Mouse (Mus musculus) left cerebral cortex, adult 9 months (tissue): ENCODE results near the gene Mphosph9.

Source experiments
- DNase-seq, 2 experiments: peaks; one replicate each; pipeline ENCODE4 v3.0.0; 2022; ENCODE audit warnings: low spot score in 2 of 2

The Mphosph9 gene

DNA sequence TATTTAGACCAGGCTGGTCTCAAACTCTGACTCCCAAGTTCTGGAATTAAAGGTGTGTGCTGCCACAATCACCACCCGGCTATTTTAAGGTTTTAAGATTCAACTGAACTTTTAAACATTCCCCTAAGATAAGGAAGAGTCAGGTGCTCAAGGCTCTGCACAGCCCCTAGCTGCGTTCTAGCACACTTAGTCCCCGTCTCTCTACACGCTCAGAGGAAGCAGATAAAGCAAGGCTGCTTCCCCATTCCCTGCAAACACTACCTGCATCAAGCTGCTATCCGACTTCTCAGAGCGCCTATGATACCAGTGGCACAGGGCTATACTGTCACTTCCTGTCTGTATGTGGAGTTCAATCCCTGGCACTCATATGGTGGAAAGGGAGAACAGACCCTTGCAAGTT is 60.1 kb downstream of the Mphosph9 start:
- DNase-seq, result no peak

DNA sequence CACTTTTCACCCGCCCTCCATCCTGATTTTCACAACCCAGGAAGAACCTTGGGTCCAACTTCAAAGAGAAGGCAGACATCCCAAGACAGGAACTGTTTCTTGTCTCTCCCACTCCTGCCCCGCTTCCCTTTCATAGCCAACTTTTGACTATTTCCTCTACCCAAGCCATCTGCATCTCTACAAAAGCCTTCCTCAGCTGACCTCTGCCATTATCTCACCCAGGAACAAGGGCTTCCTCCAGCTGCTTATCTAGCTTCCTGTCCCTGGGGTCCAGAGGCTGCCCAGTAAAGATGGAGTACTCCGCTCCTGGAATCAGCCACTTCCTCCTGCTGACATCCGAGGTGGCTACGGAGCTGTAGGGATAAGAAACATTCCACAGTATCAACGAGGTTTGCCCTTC is 61.0 kb downstream of the Mphosph9 start:
- DNase-seq, result no peak

DNA sequence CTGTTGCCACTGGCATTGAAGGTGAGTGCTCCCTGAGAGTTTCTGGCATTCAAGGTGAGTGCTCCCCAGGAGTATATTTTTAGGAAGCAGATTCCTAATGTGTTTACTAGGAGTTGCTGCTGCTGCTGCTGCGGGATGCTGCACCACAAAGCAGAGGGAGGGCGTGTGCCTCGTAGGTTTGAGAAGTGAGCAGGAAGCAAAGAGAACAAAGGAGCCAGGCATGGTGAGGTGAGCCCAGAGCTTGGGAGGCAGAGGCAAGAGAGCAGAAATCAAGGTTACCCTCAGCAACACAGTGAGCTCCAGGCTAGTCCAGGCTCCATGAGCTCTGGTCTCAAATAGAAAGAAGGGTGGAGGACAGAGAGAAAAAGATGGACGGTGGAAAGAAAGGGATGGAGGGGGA is 64.5 kb downstream of the Mphosph9 start:
- no peak for DNase-seq

DNA sequence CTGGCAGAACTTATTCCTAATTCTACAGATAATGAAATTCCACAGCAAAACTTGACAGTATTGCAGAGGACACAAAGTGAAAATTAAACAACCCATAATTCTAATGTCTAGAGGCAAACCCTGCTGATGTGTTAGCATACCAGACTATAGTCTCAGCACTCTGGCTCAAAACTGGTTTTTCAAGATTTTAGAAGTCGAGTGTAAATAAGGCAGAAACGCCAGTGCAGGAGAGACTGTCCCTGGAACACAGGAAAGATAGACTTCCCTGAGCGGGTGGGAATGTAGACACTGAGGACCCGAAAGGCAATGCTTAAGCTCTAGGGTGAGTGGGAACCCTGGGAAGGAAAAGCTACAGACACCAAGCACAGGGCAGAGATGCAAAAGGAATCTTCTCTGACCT is 65.7 kb downstream of the Mphosph9 start:
- no peak for DNase-seq

DNA sequence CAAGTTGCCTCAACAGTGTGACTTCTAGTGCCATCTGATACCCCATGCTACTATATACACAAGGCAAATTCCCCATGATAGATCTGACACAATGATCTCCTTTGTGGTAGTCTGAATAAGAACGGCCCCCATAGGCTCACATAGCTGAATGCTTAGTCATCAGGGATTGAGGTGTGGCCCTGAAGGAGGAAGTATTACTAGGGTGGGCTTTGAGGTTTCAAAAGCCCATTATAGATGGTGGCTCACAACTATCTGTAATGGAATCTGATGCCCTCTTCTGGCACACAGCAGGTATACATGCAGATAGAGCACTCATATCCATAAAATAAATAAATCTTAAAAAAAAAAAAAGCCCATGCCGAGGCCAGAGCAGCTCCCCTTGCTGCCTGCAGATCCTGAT is 68.6 kb downstream of the Mphosph9 start:
- DNase-seq, result no peak

DNA sequence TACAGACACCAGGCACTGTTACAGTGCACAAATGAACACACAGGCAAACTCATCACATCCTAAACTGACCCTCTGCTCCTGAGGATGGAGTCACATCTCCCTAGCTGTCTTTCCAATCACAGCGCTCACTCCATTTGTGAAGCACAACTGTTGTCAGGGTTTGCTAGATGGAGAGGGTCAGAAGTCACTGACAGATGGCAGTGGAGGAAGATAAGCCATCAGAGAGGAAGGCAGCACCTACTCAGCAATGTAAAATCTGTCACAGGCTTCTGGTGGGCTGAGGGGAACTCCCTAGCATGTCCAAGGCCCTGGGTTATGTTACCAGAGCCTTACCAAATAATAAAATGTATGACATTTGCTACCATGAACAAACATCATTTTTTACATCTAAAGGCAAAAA is 69.7 kb downstream of the Mphosph9 start:
- DNase-seq, result no peak

DNA sequence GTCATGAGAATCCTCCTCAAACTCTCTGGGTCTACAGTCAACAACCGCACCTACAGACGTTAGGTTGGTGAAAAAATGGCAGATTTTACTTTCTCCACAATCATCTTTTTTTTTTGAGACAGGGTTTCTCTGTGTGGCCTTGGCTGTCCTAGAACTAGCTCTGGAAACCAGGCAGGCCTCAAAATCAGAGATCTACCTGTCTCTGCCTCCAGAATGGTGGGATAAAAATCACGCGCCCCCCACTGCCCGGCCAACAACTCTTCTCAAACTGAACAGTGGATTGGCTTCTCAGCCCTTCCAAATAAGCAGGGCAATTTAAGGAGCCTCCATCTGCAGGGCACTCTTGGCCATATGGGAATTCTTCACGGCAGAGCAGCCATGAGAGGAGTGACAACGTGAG is 72.6 kb downstream of the Mphosph9 start:
- no peak for DNase-seq

DNA sequence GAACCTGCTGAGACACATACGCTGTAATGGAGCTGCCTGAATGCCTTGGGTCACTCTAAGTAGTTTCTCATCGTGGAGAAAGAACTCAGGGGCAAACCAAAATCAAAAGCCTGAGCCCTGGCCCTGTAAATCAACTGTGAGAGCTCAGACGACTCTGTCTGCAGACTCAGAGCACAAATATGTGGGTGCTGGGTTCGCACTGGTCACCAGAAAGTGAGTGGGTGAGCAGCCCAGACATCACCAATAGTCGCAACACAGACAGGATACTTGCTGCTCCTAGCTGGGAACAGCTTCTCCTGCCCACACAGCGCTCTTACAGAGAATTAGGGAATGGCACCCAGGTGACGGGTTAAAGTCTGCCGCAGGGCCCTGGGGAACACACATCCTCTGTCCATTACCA is 74.2 kb downstream of the Mphosph9 start:
- DNase-seq, result no peak

DNA sequence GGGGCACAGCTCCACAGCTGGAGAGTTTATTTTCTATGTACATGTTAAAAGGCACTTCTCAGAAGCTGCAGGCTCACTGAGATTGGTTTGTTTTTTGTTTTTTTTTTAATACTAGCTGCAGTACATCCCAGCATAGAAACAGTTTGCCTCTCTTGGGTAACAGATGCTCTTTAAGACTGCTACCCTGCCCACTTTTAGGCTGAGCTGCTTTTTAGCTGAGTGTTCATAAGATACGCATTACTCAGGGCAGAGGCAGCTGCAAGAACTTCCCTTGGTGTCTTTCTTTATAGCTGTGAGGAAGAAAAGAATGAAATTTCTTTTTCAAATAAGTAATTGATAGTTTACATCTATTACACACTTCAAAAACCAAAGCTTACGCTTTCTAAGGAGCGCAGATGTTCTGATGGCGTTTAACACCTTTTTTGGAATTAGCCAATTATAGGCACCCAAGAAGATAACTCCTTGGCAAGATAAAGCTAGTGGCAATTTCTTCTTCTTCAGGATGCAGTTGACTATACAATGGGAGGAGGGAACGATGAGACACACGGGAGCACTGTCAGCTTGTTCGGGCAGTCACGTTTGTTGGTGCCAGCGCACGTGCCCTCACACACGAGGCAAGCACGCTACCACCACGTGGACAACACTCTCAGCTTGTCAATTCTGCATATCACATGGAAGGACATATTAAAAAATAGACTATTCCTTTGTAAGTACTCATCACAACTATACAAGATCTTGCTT is 75.0 kb downstream of the Mphosph9 start:
- DNase-seq, result no peak

DNA sequence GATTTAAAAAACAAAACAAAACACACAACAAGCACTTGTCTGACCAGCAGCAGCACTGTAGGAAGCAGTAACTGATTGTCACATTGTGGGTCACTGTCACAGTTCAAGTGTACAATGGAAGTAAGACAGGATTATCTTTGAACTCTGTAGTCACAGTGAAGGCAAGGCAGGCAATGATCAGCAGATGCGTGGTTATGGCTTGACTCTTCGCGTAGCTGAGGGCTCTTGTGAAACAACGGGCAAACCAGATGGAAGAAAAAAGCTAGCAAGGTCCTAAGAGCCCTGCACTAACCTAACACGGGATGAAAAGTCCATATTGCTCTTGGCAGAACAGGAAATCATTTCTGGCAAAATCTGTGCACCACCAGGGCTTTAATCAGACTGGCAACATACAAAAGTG is 76.7 kb downstream of the Mphosph9 start:
- no peak for DNase-seq

DNA sequence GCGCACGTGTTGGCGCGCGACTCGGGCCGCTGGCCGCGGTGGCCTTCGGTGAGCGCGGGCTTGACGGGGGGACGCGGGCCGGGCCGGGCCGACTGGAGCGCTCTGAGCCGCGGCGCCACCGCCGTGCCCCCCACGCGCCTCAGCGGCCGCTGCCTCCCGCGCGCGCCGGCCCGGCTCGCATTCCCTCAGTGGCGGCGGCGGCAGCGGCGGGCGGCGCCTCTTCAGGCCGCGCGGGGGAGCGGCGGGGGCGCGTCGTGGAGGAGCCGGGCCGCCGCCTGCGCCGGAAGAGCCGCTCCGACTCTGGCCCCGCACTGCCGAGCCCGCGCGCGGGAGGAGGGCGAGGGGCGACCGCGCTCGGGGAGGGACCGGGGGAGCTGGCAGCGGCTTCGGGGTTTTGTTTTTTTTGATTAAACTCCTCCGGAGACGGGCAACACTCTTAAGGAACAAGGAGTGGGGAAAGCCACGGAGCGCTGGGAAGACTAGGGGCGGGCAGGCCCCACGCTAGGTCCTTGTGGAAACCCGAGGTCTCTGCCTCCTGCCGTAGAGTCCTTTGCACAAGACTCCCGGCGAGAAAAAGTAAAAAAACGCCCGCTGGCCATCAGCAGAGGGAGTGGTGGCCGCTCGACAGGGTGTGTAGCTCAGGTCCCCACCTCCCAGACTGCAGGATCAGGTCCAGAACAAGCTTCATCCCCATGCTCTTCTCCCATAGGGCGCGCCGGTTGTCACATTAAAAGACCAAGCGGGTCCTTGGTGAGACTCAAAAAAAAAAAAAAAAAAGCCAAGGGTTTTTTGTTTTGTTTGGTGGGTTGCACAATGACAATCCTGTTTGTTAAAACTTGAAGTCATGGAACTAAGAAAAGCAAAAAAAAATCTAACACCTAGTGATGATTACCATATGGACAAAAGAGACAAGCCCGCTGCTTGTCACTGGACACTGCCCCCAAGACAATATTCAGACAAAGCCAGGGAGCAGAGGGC is 77.9 kb downstream of the Mphosph9 start, which contains the start of gene Pitpnm2:
Gene Pitpnm2 (minus strand): TSS at position 147 of the 978 bp plus-strand sequence.
- no peak for DNase-seq

DNA sequence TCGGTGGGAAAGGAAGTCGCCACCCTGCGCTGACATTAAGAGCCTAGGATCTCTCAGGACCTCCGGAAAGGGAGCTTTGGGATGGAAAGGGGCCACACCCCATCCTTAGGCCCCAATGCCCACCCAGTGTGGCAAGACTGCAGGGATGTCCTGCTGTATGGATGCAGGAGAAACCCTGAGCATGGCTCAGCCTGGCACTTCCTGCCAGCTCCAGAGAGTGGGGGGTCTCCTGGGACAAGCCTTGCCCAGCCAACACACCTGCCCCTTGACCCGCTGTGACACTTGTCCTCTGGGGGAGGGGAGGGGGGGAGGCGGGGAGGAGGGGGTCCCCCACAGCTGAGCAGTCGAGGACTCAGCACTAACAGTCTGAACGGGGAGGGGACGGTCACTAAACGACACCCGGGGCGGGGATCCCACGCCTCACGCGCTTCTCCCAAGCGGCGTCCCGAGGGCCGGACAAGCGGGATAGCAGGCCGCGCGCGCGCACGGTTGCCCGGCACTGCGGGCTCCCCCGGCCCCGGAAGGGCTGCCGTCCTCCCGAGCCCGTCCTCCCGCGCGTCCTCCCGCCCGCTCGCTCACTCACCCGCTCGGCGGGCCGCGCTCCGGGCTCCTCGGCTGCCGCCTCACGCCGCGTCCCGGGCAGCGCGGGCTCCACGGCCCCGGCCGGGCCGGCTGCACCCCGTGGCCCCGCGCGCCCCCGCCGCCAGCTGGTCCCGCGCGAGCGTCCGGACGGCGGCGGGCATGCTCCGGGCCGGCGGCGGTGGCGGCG is 78.7 kb downstream of the Mphosph9 start:
- DNase-seq, result no peak

DNA sequence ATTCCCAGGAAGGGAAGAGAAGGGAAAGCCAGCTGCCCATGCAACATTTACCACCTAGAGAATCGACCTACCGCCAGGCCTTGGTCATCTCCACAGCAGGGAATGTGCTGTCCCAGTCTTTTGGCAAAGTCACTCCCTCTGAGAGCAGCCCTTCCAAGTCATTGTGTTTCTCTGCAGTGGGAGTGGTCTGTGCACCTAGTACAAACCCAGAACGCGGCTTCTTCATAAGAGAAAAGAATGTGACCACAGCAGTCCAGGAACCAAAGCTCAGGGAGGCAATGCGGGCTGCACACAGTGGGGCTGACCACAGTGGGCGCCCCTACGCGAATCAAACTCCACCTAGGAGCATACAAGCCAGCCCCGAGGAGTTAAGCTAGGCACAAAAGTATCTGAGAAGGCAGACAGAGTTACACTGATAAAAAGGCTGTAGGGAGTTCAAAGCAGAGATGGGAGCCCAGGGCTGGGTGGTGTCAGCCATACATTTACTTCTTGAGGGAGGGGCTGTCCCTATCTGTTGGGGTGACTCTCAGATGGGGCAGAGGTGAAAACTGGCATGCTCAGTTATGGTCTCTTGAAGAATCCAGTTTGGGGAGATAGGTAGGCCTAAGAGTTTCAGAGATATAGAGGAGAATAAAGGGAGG is 79.7 kb downstream of the Mphosph9 start:
- DNase-seq, result no peak

DNA sequence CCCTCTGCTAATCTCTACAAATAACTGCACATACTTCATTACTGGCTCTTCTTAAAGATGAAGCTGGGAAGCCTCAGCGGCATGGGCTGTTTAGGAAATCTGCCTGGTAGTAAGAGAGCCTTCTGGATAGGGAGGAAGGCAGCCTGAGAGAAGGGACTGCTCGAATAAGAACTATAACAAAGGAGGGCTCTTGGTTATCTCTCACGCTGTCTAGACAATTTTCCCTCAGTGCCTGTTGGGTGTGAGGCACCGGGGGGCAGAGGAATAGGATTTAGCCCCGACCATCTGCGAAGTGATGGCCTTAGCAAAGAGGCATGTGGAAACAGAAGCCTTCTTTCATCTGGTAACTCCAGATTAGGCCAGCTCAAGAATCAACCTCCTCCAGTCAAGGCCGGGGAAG is 80.5 kb downstream of the Mphosph9 start:
- DNase-seq, result no peak

DNA sequence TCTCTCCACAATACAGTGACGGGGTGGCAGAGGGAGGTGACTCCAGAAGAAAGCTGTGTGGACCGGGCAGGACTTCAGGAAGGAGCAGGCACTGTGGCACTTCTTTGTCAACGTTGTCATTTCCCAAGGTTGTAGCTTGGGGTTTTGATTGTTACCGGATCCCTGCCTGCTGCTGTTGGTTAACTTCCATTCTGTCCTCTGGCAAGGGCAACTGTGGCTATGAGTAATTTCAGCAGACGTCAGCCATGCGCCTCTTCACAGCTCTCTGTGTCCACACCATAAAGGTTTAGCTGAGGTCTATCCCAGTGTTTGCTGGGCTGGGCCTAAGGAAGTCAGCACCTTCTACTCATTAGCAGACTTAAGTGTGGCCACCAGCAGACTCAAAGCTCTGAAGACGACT is 82.9 kb downstream of the Mphosph9 start:
- no peak for DNase-seq

DNA sequence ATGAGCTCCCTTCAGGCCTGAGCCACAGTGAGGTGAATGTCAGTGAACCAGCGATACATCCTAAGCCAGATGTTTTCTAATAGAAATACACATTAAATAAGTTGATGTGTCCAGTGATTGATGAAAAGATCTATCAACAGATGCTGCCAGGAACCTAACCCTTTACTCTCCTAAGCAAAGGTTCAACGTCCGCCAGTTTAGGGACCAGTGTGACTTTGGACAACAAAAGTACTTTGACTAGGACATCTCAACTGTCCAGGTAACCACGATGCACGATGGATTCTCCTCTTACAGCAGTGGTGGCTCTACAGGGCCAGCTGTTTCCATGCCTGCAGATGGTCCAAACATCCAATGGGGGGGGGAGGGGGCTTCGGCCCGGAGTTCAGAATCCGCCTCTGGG is 83.3 kb downstream of the Mphosph9 start:
- DNase-seq, result no peak

DNA sequence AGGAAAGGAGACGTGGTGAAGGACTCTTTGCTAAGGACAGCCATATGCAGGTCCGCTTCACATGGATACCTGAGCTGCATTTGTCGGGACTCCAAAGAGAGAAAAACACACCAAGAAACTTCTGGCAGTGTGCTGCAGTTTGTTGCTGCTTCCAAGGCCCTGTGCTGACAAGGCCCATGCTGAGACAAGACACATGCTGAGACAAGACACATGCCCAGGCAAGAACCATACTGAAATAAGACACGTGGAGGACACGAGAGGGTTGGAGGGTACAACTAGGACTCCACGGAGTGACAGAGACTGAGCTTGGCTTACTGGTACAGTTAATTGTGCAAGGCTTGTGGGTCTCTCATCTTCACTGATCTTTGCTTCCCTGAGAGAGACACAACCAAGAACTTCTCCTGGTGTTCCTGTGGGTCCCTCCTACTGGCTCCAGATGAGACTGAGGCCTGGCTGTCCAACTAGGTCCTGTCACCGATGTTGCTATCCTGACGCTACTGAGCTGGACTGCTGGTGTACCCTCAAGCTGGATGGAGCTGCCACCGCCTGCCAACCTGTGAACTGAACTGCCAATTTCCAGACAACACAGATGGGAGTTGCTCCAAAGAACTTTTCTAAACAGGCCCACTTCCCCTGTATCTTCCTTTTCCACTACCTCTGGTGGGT is 84.4 kb downstream of the Mphosph9 start:
- no peak for DNase-seq

DNA sequence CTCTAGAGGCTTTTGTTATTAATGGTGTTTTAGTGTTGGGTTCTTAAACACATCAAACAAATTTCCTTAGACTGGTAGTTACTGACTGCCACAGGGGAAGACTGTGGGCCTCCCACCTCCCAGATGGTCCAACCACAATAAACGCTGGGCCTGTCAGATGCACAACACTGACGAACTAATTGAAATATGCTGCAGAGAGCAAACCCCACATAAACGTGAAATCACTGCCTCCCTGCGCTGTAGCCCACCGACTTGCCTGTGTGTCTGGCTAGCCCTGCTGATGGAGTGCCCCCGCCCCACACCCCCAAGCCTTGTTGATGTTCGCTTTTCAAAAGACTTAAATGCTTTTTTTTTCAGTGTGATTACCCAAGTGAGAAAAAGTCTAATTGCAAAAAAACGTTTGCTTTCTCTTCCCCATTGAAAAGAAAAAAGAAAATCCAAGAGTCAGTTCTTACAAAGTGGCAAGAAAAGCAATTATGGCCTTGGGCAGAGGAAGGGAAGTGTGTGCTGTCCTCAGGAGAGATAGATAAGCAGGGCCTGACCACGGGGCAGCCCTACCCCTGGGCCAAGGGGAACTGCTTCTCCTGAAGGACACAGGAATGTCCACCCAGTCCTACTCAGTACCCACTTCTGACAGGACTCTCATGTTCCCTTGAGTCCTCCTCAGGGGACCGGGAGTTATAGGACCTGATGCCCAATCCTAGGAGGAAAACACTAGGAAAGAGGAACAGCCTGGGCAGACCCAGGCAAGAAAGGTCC is 85.9 kb downstream of the Mphosph9 start:
- DNase-seq, result no peak

DNA sequence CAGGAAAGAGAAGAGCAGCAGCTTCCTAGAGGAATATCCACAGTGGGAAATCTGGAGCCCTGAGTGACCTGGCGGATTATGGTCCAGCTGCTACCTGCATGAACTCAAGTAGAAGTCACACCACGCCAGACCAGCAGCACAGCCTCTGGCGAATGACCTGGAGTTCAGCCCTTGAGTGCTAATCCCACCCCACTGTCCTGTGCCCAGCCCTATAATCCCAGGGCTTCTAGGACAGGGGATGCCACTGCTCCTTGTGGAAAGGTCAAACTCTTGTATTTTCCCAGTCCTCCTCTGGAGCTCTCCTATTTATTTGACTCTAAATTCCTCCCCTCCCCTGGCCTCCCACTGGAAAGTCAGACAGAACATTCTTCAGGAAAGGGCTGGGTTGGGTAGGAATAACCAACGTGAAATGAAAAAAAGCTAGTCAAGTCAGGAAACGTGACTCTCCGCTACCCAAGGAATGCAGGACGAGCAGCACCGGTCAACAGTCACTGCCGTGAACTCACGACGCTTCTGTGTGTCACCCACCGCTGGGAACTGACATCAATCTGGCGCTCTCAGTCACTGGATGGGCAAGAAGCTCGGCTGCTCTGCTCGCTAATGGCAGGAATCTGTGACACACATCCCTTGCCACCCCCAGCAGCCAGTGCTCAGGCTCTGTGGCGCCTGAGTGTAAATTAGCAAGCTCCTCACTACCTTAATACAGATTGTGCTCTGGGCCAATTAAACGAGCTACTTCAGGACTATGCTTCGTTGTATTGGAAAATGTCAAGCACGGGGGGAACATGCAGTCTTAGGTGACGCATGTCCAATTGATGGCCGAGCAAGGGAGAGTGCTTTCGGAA is 86.7 kb downstream of the Mphosph9 start:
- DNase-seq, result no peak
